Mouse (Mus musculus): Measurements from ENCODE around the gene Ocel1.
A peak's percentile ranks its signal among the peaks of the same experiment; 100 is the strongest.
"Not testable (repeated sequence)": the region's sequence is repeated elsewhere in the genome, so short reads cannot be mapped to it uniquely, and the experiment has no call there.

The Ocel1 gene

DNA sequence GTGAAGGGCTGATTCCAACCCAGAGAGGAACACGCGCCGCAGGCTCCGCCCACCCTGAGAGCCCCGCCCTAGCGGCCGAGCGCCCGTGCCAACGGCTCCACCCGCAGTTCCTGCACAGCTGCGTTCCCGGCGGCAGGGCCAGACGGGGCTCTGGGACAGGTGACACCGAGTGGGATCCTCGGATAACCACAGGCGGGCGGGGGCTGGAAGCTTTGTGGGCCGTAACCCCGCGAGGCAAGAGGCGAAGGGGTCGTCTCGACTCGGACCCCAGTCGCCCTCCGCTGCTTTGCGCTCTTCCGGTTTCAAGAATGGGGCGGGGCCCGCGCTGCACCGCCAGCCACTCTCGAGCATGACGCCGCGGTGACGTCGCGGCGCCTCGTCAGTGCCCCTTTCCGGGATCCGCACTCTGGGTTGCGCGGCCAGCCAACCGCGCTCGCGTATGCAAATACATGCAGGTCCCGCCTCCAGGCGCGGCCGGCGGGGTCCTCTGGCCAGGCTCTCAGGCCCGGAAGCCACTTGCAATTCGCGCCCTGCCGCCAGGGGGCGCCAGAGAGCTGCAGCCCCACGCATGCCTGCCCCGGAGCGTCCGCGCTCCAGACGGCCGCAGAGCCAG, at the start of gene Ocel1:
TSS of gene Ocel1 (plus strand) at position 63 of the 613 bp plus-strand sequence.
- DNase-seq (ENCODE audit: low spot score) = peak; percentile 89

- DNase-seq (ENCODE audit: low spot score) = no peak
Measured at GRCm38 (mm10) chr8:71322939-71323338, 48.2 kb upstream of the Ocel1 start.

- DNase-seq (ENCODE audit: low spot score) = no peak
Measured at GRCm38 (mm10) chr8:71324848-71325247, 46.2 kb upstream of the Ocel1 start.

GRCm38 (mm10) chr8:71337834-71338233, 33.3 kb upstream of the Ocel1 start:
- DNase-seq (ENCODE audit: low spot score) = not testable (repeated sequence)

- DNase-seq (ENCODE audit: low spot score) = no peak
Measured at GRCm38 (mm10) chr8:71340625-71341024, 30.5 kb upstream of the Ocel1 start.

DNA sequence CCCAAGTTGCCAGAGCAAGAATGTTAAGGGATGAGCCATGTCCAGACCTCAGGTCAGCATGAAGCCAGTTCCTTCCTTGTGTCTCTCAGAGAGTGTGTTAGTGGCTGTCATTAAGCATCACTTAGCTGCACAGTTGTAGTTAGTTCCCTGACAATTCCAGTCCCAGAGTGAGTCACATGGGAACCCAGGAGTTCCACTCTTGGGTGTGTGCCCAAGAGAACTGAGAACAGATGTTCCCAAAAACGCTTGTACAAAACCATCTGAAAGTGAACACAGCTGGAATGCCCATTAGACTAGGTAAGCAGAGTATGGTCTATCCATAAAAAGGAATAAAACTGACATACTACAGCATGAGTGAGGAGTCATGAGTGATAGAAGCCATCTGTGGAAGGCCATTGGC, 24.5 kb upstream of the Ocel1 start:
- no peak for DNase-seq (ENCODE audit: low spot score)

- DNase-seq (ENCODE audit: low spot score) = no peak
Measured at GRCm38 (mm10) chr8:71351117-71351516, 20.0 kb upstream of the Ocel1 start.

DNA sequence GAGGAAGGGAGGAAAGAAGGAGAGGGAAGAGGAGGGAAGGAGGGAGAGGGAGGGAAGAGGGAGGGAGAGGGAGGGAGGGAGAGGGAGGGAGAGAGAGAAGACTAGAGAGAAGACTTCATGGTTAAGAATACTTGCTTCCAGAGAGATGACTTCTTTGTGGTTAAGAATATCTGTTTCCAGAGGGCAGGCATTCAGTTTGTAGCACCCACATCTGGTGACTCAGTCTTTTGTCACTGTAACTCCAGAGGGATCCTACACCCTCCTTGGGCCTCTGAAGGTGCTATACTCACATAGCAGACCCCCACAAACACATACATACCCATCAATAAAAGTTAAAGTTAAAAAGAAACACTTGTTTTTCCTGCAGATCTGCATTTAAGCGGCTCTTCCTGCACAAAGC, 19.6 kb upstream of the Ocel1 start:
- DNase-seq (ENCODE audit: low spot score) = no peak

- DNase-seq (ENCODE audit: low spot score) = no peak
Measured at GRCm38 (mm10) chr8:71358026-71358425, 13.1 kb upstream of the Ocel1 start.

- peak; percentile 90 for DNase-seq (ENCODE audit: low spot score)
Measured at GRCm38 (mm10) chr8:71366771-71367528, 4.1 kb upstream of the Ocel1 start, which contains the start of gene Use1. Gene Use1, plus strand, starts transcription at chr8:71366848.

DNA sequence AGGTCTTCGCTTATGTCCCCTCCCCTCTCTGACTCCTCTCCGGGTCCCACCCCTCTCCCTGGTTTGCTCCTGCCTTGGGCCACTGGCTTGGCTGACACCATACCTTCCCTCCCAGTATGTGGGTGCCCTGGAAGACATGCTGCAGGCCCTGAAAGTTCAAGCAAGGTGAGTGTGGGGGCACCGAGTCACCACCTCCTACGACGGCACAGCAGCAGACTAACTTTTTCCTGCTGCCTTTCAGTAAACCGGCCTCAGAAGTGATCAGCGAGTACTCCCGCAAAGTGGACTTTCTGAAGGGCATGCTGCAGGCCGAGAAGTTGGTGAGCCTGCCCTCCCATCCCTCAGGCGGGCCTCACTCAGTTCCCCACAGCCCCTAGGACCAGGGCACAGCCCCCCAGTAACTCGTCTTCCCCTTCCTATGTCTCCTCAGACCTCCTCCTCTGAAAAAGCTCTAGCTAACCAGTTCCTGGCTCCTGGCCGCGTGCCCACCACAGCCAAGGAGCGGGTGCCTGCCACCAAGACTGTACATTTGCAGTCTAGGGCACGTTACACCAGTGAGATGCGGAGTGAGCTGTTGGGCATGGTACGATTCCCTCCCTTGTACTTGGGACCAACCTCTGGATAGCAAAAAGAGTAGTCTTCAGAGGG, 3.4 kb upstream of the Ocel1 start:
- no peak for DNase-seq (ENCODE audit: low spot score)

- DNase-seq (ENCODE audit: low spot score) = no peak
Measured at GRCm38 (mm10) chr8:71368366-71368765, 2.7 kb upstream of the Ocel1 start.

DNA sequence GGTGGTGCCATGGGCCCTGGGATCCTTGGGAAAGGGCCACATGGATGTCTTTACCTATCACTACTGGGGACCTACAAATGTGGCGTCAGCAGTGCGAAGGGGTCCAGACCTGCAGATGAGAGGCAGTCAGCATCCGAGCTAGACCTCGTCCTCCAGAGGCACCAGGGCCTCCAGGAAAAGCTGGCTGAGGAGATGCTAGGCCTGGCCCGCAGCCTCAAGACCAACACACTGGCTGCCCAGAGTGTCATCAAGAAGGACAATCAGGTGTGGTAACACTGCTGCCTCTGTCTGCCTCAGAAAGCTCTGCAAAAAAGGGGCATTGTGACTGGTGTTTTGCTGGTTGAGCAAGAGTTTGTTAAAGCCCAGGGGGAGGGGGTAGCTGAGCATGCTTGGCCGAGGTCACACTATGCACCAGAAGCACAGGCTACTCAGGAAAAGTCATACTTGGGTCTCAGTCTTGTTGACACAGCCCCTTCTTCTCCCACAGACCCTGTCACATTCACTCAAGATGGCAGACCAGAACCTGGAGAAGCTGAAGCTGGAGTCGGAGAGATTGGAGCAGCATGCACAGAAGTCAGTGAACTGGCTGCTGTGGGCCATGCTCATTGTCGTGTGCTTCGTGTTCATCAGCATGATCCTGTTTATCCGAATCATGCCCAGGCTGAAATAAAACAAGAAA, 1.9 kb upstream of the Ocel1 start:
- no peak for DNase-seq (ENCODE audit: low spot score)

- DNase-seq (ENCODE audit: low spot score) = no peak
Measured at GRCm38 (mm10) chr8:71370711-71371235, 325 bp upstream of the Ocel1 start.

- no peak for DNase-seq (ENCODE audit: low spot score)
Measured at GRCm38 (mm10) chr8:71372427-71372826, 1.3 kb downstream of the Ocel1 start.

DNA sequence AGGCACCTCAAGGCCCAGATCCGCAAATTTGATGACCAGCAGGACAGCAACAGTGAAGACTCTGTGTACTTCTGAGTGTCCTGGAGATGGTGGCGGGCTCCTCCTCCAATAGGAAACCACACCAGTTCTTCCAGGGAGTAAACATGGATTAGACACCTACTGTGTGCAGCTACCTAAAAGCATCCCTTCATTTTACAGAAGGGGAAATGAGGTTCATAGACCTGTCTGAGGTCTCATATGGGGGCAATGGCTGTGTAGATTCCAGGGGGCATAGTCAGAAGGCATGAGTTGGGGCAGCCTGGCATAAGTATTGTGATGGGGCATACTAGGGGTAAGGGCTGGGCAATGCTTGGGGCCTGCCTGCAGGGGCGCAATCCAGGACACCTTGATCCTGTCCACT, 1.9 kb downstream of the Ocel1 start:
- no peak for DNase-seq (ENCODE audit: low spot score)

DNA sequence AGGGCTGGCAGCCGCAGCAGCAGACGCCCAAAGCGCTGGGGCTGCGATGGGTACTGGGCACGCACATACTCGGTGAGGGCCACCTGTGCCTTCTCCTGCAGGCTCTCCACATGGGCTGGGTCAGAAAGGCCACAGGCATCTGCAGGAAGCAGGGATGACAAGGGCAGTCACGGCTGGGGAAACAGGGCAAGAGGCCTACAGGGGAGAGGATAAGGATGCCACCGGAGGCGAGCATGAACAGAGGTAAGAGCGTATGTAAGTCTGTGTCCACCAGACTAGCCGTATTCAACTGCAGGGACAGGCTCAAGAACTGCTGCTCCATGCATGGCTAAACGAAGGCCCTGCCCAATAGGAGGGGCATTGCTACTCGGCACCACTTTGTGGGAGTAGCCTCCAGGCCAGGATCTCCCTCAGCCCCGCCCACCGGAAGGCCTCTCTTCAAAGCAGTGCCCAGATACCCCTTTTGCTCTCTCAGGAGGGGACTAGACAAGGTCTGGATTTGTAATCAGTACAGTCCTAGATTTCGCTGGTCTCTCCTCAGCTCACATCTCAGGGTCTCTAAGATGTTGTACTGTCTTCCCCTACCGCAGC, 3.6 kb downstream of the Ocel1 start:
- DNase-seq (ENCODE audit: low spot score) = no peak

- DNase-seq (ENCODE audit: low spot score) = no peak
Measured at GRCm38 (mm10) chr8:71375581-71376422, 4.7 kb downstream of the Ocel1 start.

DNA sequence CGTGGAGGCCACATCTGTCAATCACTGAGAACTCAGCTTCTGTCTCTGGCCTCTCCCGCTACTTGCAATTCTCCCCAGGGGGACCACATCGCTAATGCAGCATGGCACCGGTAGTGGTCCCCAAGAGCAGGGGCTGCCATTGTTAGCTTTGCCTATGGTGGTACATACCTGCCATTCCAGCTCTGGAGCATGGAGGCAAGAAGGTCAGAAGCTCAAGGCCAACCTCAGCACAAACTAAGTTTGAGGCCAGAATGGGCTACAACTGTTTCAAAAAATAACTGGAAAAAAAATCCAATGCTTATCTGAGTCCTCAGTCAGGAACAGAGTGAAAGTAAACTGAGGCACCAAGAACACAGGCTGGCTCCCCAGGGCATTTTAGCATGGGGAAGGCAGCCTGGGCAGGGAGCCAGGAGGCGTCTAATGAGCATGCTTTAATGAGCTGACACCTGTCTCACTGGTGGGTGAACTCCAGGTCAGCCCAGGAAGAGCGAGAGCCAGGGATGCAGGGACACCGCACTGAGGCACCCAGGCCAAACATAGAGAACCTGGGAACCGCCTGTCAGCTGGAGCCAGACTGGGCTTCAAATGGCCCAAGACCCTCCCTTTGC, 5.4 kb downstream of the Ocel1 start:
- DNase-seq (ENCODE audit: low spot score) = no peak

DNA sequence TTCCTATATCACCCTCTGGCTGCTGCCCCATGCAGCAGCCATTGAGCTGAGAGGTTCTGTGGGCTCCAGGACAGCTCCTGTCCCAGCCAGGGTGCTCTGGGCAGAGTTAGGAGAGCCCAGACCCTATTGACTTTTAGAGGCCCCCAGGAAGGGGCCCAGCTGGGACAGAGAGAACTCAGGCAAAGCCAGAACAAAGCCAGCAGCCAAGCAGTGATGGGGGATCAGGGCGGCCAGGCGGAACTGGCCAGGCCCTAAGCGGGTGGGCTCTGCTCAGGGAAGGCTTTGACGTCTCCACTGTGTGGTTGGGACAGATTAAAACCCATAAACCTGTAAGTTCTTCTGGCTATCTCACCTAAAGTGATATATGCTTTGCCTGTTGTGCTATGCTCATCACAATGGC, 7.9 kb downstream of the Ocel1 start:
- no peak for DNase-seq (ENCODE audit: low spot score)
